Mouse (Mus musculus): ENCODE data around the gene Dab2ip. TPM values are rescaled to one million over a fixed set of nuclear protein-coding genes. Genes with fewer than 3 reads are reported as not detected.

The Dab2ip gene
- polyA plus RNA-seq, 1 experiment: 9.8 TPM

DNA sequence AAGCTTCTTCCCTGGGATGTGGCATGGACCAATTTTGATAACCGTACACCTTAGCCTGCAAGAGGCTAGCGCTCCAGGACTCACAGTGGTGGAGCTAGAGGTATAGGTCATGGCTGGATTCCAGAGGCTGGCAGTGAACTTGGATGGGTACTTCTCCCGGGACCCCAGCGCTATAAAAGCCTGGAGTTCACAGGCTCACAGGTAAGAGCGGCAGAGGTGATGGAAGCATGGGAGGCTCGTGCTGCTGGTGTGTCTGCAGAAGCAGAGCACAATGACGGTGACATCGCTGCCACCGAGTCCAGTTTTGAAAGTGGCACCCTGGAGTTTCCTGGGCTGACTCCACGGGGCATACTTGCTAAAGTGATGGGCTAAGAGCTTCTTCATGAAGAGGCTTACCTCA is 187.8 kb downstream of the Dab2ip start:
- WGBS: 84% methylated on average over 10 of the region's 10 CpGs
- Histone ChIP-seq H3K27ac (ENCODE audit: control insufficient read depth, insufficient read depth, low read depth, low read length, poor library complexity) (no peak overlapping the region), H3K4me1 (ENCODE audit: control insufficient read depth, insufficient read depth, low read length) (no peaks in the 10 kb centered on the region), H3K4me3 (replicated peaks; ENCODE audit: control insufficient read depth, low read depth, low read length) (no peak overlapping the region)
- TF ChIP-seq POLR2A (IDR thresholded peaks at IDR 0.05; ENCODE audit: borderline replicate concordance, control insufficient read depth, low read depth, low read length) (no peak), CTCF (IDR thresholded peaks at IDR 0.05; ENCODE audit: control insufficient read depth, insufficient read depth, low read length) (no peak)

DNA sequence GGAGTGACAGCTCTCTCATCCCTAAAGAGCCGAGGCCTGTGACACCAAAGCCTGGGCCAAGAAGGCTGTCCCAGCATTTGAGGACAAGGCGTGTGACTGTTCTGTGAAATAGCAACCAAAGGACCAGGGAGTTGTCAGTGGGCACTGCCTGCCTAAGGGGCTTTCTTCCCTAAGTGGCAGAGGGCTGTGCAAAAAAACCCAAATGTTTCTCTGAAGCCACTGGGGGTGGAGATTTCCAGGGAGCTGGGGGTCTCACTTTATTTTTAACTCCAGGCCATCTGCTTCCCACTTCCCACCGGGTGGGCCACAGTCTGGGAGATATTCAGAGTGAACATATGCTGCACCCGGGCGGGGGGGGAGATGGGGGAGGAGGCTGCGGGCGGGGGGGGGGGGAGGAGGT is 188.6 kb downstream of the Dab2ip start:
- Histone ChIP-seq H3K4me3 (replicated peaks; ENCODE audit: control insufficient read depth, low read depth, low read length) (no peak overlapping the region), H3K27ac (ENCODE audit: control insufficient read depth, insufficient read depth, low read depth, low read length, poor library complexity) (no peak overlapping the region), H3K4me1 (ENCODE audit: control insufficient read depth, insufficient read depth, low read length) (no peaks in the 10 kb centered on the region)
- WGBS: 39% methylated on average over 7 of the region's 7 CpGs
- TF ChIP-seq POLR2A (IDR thresholded peaks at IDR 0.05; ENCODE audit: borderline replicate concordance, control insufficient read depth, low read depth, low read length): no peak
- no peak for TF ChIP-seq CTCF (IDR thresholded peaks at IDR 0.05; ENCODE audit: control insufficient read depth, insufficient read depth, low read length)

DNA sequence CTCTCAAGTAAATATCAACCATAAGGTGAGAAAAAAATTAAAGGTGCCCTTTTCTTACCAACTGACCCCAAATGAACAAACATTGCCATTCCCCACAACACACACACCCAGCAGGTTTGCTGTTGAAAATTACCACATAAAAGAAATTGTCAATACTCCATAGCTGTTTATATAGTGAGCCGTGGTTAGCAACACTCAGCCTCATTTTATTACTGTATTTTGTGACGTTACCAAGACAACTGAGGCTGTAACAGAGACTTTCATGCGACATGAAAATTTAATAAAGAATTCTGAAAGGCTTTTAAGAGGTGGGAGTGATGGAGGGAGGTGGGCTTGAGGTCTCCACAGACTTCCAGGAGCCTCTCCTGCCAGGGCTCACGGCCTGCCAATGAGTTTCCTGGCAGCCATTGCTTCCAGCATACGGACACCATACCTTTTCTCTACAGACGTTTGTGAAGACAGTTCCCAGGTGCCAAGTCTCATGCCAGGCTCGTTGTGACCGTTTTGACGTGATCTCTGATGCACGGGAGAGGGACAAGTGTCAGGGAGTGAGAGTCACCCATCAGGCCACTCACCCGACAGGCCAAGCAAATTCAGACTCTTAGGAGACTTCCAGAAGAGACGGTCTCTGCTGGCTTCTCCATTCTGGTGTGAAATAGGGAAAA is 189.4 kb downstream of the Dab2ip start:
- Histone ChIP-seq H3K4me1 (ENCODE audit: control insufficient read depth, insufficient read depth, low read length) (no peaks in the 10 kb centered on the region), H3K27ac (ENCODE audit: control insufficient read depth, insufficient read depth, low read depth, low read length, poor library complexity) (no peak overlapping the region), H3K4me3 (replicated peaks; ENCODE audit: control insufficient read depth, low read depth, low read length) (no peak overlapping the region)
- WGBS: 86% methylated on average over 12 of the region's 12 CpGs
- TF ChIP-seq POLR2A (IDR thresholded peaks at IDR 0.05; ENCODE audit: borderline replicate concordance, control insufficient read depth, low read depth, low read length): no peak

DNA sequence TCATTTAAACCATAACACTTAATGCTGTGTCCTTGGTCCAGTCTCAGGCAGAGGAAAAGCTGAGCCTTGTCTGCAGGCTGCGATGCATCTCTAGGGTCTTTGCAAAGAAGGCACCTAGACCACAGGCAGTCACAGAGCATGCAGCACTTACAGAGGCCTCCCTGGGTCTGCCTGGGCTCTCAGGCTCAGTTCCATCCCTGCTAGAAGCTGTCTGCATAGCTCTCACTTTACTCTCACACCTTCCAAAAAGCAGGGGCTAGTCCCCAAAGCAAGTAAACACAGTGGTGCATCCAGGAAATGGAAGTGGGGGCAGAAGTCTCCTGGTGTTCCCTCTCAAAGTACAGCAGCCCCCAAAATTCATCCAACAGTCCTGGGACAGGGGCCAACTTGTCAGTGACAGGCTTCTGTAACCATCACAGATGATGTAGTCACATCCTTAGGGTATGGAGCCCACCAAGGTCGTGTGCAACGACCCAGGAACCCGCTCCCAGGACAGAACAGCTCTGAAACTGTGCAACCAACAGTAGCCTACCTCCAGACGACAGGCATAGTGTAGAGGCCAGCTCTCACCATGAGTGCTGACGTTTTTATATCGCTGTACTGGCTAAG is 192.6 kb downstream of the Dab2ip start:
- WGBS: 64% methylated on average over 7 of the region's 7 CpGs
- H3K27ac ChIP-seq (ENCODE audit: control insufficient read depth, insufficient read depth, low read depth, low read length, poor library complexity): no peak overlapping the region
- H3K4me3 ChIP-seq (replicated peaks; ENCODE audit: control insufficient read depth, low read depth, low read length): no peak overlapping the region
- H3K4me1 ChIP-seq (ENCODE audit: control insufficient read depth, insufficient read depth, low read length): no peaks in the 10 kb centered on the region
- TF ChIP-seq POLR2A (IDR thresholded peaks at IDR 0.05; ENCODE audit: borderline replicate concordance, control insufficient read depth, low read depth, low read length) (no peak), CTCF (IDR thresholded peaks at IDR 0.05; ENCODE audit: control insufficient read depth, insufficient read depth, low read length) (no peak)

DNA sequence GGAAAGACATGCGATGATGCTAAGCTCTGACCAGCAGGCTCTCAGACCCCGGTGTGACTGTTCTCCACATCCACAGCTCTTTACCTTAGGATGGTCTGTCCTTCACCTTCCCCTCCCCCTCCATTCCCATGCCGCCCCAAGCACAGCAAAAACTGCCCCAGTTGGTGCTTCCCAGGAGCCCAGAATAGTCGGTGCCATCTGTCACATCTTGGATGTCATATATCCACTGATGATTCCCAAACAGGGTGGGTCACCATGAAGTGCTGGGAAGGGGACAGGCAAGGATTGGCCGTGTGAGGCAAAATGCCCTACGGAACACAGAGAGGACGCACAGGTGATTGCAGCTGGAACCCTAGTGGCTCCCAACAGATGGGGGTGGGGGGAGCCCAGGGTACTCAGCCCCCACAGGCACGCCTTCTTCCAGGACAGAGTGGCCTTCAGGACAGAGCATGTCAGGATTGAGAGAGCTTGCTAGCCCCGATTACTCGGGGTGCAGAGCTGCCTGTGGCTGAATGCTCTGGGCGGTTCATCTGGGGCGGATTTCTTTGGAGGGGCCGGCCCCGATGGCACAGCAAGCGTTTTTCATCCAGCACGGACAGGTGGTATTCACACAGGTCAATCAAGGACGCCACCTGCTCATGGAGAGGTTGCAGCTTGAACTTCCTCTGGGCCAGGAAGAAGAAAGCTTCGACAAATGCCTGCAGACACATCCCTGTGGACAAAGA is 193.9 kb downstream of the Dab2ip start:
- H3K4me3 ChIP-seq (replicated peaks; ENCODE audit: control insufficient read depth, low read depth, low read length): no peak overlapping the region
- no peaks in the 10 kb centered on the region for H3K4me1 ChIP-seq (ENCODE audit: control insufficient read depth, insufficient read depth, low read length)
- TF ChIP-seq CTCF (IDR thresholded peaks at IDR 0.05; ENCODE audit: control insufficient read depth, insufficient read depth, low read length) (no peak), POLR2A (IDR thresholded peaks at IDR 0.05; ENCODE audit: borderline replicate concordance, control insufficient read depth, low read depth, low read length) (no peak)
- H3K27ac ChIP-seq (ENCODE audit: control insufficient read depth, insufficient read depth, low read depth, low read length, poor library complexity): no peak overlapping the region
- WGBS: 79% methylated on average over 18 of the region's 18 CpGs

DNA sequence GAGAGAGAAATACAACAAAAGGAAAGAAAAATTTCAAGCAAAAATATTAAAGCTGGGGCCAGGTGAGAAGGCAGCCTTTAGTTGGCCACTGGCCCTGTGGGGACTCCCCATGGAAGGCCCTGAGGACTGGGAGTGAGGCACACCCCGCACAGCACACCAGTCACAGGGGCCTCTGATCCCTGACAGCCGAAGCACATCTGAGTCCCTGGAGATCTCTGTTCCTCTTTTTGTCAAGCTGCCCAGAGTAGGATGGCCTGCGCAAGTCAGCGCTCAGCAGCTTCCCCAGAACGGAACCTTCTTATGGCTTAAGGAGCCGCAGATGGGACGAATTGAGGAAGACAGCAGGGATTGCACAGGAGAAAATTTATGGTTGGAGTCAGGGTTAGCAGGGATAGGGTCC is 198.4 kb downstream of the Dab2ip start:
- WGBS: 2% methylated on average over 7 of the region's 7 CpGs
- no peak overlapping the region for H3K4me3 ChIP-seq (replicated peaks; ENCODE audit: control insufficient read depth, low read depth, low read length)
- H3K27ac ChIP-seq (ENCODE audit: control insufficient read depth, insufficient read depth, low read depth, low read length, poor library complexity): no peak overlapping the region
- no peaks in the 10 kb centered on the region for H3K4me1 ChIP-seq (ENCODE audit: control insufficient read depth, insufficient read depth, low read length)
- TF ChIP-seq CTCF (IDR thresholded peaks at IDR 0.05; ENCODE audit: control insufficient read depth, insufficient read depth, low read length): no peak
- no peak for TF ChIP-seq POLR2A (IDR thresholded peaks at IDR 0.05; ENCODE audit: borderline replicate concordance, control insufficient read depth, low read depth, low read length)

DNA sequence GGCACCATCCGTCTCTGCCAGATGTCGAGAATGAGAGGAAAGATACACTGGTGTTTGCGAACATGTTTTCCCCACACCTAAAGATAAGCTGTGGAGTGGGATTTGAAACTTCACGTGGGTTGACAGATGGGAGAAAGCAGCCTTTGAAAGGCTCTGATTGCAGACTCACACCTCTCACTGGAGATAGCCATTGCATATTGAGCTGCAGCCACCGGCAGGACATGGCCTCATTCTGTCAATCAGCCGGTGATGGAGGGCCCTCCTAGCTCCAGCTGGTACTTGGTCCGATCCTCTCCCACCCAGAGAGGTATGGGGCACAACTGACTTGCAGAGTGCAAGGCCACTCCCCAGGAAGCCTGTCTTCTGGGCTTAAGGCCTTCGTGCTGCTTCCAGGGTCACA is 202.3 kb downstream of the Dab2ip start:
- Histone ChIP-seq H3K4me1 (ENCODE audit: control insufficient read depth, insufficient read depth, low read length) (no peaks in the 10 kb centered on the region), H3K27ac (ENCODE audit: control insufficient read depth, insufficient read depth, low read depth, low read length, poor library complexity) (no peak overlapping the region), H3K4me3 (replicated peaks; ENCODE audit: control insufficient read depth, low read depth, low read length) (no peak overlapping the region)
- TF ChIP-seq CTCF (IDR thresholded peaks at IDR 0.05; ENCODE audit: control insufficient read depth, insufficient read depth, low read length) (no peak), POLR2A (IDR thresholded peaks at IDR 0.05; ENCODE audit: borderline replicate concordance, control insufficient read depth, low read depth, low read length) (no peak)
- WGBS: 76% methylated on average over 8 of the region's 8 CpGs

DNA sequence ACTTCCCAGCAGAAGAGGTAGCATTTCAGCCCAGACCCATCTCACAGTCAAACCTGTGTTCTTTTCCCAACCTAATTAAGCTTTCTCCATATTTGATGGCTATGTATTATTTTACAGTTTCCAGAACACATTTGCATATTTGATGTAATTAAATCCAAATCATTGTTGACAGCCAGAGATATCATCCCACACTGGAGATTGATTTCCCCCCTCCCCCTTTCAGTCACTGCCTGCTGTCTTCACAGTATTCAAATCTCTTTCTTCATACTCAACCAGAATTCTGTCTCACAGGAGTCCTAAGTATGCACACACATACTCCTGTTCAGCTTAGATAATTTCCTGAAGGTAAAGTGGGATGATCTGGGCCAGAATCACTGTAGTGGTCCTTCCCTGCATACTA is 202.8 kb downstream of the Dab2ip start:
- H3K4me3 ChIP-seq (replicated peaks; ENCODE audit: control insufficient read depth, low read depth, low read length): no peak overlapping the region
- TF ChIP-seq POLR2A (IDR thresholded peaks at IDR 0.05; ENCODE audit: borderline replicate concordance, control insufficient read depth, low read depth, low read length): no peak
- no peak for TF ChIP-seq CTCF (IDR thresholded peaks at IDR 0.05; ENCODE audit: control insufficient read depth, insufficient read depth, low read length)
- no peaks in the 10 kb centered on the region for H3K4me1 ChIP-seq (ENCODE audit: control insufficient read depth, insufficient read depth, low read length)
- no peak overlapping the region for H3K27ac ChIP-seq (ENCODE audit: control insufficient read depth, insufficient read depth, low read depth, low read length, poor library complexity)
